Mouse (Mus musculus) spleen, adult 2 months (tissue): ENCODE measurements around the gene Ldhc.

Experiments used
- CTCF ChIP-seq: fragments of 200-500 bp; IDR thresholded peaks from 2 replicates; pipeline ENCODE4 v1.5.1; 2011; ENCODE audit warnings: mild to moderate bottlenecking, inconsistent platforms; ENCODE audit not compliant: insufficient read depth, insufficient read length, insufficient replicate concordance; ENCODE audit errors: extremely low read depth
- POLR2A ChIP-seq: fragments of 200-500 bp; IDR thresholded peaks from 2 replicates; pipeline ENCODE4 v1.6.1; 2011; ENCODE audit warnings: low read depth, low read length, inconsistent platforms

DNA sequence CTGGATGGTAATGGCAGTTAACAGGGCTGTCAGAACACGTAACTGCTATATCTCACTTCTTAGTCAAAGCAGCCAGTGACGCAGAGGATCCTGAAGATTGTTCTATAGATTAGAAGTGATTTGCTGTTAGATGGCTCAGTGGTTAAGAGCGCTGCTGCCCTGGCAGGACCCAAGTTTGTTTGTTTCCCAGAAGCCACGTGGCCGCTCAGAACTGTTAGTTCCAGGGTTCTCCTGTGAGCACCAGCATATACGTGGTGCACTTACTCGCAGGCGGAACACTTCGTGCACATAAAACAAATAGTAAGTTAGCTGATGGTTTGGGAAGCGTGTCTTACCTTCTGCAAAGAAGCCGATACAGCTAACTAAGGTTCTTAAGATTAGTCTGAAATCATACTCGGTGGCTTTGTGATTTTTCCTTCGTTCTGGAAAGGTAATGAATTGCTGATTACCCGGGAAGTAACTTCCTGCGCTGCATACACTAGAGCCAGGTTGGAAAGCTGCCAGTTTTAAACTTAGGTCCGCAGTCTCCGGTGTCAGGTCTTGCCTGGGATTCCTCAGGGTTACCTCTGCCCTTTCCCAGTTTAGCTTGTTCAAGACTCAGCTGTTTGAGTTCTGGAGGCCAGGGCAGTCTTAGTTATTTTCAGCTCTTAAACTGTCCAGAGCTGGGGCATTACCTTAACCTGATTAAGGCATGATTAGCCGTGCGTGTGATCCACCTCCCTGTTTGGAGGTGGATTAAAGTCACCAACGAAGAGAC lies 33.8 kb upstream of the Ldhc start:
- TF ChIP-seq CTCF (no peak), POLR2A (no peak)
